Mouse (Mus musculus) kidney, adult 2 months (tissue): Measurements from ENCODE around the gene Slc16a9. TPM values are rescaled to one million over a fixed set of nuclear protein-coding genes. Genes with fewer than 3 reads are reported as not detected.

Experiments used
- DNase-seq: peaks from one replicate; pipeline ENCODE4 v3.0.0; 2021
- H3K27ac ChIP-seq: fragments of 200-500 bp; 2 replicates; pipeline ENCODE4 v1.5.1; 2012; ENCODE audit warnings: low read depth, low read length, control low read depth, inconsistent platforms; ENCODE audit not compliant: insufficient read depth
- H3K27me3 ChIP-seq: fragments of 200-500 bp; replicated peaks from 2 replicates; pipeline ENCODE4 v1.6.1; 2012; ENCODE audit warnings: mild to moderate bottlenecking, moderate library complexity, low read length, inconsistent platforms; ENCODE audit not compliant: control insufficient read depth, insufficient read depth
- H3K36me3 ChIP-seq: fragments of 200-500 bp; 2 replicates; pipeline ENCODE4 v1.6.1; 2012; ENCODE audit warnings: mild to moderate bottlenecking, moderate library complexity, low read length, inconsistent platforms; ENCODE audit not compliant: control insufficient read depth, insufficient read depth
- H3K4me1 ChIP-seq: fragments of 200-500 bp; 2 replicates; pipeline ENCODE4 v1.6.1; 2011; ENCODE audit warnings: low read length; ENCODE audit not compliant: control insufficient read depth, insufficient read depth
- H3K4me3 ChIP-seq: fragments of 200-500 bp; 2 replicates; pipeline ENCODE4 v1.5.1; 2011; ENCODE audit warnings: mild to moderate bottlenecking, low read depth, low read length, control low read depth; ENCODE audit not compliant: insufficient read depth
- CTCF ChIP-seq: fragments of 200-500 bp; conservative IDR thresholded peaks from 2 replicates; pipeline ENCODE4 v1.5.1; 2011; ENCODE audit warnings: low read depth, mild to moderate bottlenecking, control low read depth, low read length, moderate library complexity, mixed read lengths; ENCODE audit not compliant: insufficient read depth, insufficient read length
- POLR2A ChIP-seq: fragments of 200-500 bp; IDR thresholded peaks from one replicate; pipeline ENCODE4 v1.6.1; 2011; ENCODE audit warnings: low read depth, low read length, control low read depth
- WGBS: fragments of 180-500 bp; shearing (Covaris S2); methylation state at CpG from one replicate; pipeline ENCODE4 v1.1.7; 2018; 5-methylcytosine and 5-hydroxymethylcytosine counted together
- polyA plus RNA-seq: library from polyadenylated mRNA; depleted of rRNA; stranded (reverse); fragments of >200 nt; gene quantifications from 2 replicates; pipeline ENCODE4 v1.2.3, GENCODE M21; 2012

The Slc16a9 gene
- polyA plus RNA-seq, 1 experiment = 68.9 TPM

DNA sequence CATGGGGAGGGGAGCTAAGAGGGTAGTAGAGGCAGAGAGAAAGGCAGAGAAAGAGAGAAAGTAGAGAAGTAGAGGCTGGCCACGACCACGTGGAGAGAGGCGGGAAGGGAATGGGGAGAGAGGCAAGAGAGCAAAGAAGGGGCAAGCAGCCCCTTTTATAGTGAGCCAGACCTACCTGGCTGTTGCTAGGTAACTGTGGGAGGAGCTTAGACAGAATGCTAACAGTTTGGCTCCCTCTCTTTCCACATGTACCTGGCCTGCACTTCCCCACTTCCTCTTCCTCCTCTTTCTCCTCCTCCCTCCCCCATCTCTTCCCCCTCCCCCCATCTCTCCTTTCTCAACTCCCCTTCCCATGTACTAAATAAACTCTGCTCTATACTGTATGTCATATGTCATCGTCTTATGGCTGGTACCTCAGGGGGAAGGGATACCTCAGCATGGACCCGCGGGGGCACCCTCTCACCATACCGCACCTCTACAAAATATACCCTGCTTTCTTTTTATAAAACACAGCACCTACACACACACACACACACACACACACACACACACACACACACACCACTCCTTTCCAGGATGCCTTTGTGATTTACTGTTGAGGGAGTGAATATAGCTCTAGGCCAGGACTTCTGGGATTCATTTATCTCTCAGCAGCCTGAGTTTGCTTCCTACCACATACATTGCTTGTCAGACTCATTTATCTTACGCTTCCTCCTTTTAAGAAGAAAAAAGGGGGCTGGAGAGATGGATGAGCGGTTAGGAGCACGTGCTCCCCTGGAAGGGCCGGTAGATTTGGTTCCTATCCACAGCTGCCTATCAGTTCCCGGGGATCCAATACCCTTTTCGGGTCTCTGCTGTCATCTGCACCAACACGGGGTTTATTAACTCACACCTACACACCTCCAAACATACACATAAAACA lies 43.8 kb downstream of the Slc16a9 start:
- Histone ChIP-seq H3K27me3 (no peaks in the 10 kb centered on the region), H3K4me1 (peaks cover 14% of the 10 kb centered on the region; the same call in 1 of the 2 replicates), H3K36me3 (no peaks in the 10 kb centered on the region), H3K27ac (no peak overlapping the region), H3K4me3 (no peak overlapping the region)
- no peak for DNase-seq
- TF ChIP-seq POLR2A (no peak), CTCF (no peak)
- WGBS = 61% methylated on average over 14 of the region's 14 CpGs

GRCm38 (mm10) chr10:70292014-70292413 lies 47.1 kb downstream of the Slc16a9 start:
- H3K4me3 ChIP-seq = no peak overlapping the region
- TF ChIP-seq CTCF (no peak), POLR2A (no peak)
- no peaks in the 10 kb centered on the region for H3K27me3 ChIP-seq
- no peak for DNase-seq
- no peak overlapping the region for H3K27ac ChIP-seq
- 30% methylated on average over 7 of the region's 7 CpGs for WGBS
- no peaks in the 10 kb centered on the region for H3K36me3 ChIP-seq
- H3K4me1 ChIP-seq = peaks cover 11% of the 10 kb centered on the region; the same call in 1 of the 2 replicates

- 47% methylated on average over 8 of the region's 8 CpGs for WGBS
- no peaks in the 10 kb centered on the region for H3K36me3 ChIP-seq
- no peak for DNase-seq
- no peaks in the 10 kb centered on the region; the same call in 1 of the 2 replicates for H3K4me1 ChIP-seq
- no peak overlapping the region for H3K4me3 ChIP-seq
- H3K27ac ChIP-seq = no peak overlapping the region
- H3K27me3 ChIP-seq = no peaks in the 10 kb centered on the region
- no peak for TF ChIP-seq POLR2A
- no peak for TF ChIP-seq CTCF
These were observed 49.2 kb downstream of the Slc16a9 start for GRCm38 (mm10) chr10:70294094-70294493.

DNA sequence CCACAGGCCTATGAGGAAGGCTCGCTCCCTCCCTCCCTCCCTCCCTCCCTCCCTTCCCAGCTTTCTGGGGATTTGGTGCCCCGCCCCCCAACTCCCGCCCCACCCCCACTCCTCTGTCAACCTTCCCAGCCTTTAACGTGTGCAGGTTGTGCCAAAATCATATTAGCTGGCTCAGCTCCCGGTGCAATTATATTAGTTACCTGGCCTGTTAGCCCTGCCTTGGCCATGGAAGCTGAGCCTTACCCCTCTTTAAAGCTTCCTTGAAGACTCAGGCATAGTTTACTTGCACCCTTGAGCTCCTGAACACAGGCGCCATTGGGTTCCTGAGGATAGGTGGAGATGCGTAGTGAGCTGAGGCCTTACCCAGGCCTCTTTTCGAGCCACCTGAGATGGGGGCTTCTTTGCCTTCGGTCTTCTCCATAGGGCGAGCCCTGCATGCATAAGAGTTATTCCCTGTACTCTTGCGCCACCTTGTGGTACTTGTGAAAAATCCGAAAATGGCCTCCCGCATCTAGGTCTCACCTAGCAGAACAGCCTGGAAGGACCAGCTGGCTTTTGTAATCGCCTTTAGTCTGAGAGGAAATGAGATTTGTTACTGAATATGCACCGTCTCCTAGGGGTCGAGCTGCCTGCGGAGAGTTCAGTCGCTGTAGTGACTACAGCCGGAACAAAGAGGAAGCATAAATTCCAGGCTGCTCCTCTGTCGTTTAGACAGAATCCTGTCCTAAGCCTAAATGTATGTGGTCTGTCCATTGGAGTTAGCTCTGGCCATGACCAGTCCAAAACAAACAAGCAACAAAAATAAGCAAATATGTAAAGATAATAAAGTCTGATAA lies 51.8 kb downstream of the Slc16a9 start:
- no peaks in the 10 kb centered on the region; the same call in 1 of the 2 replicates for H3K4me1 ChIP-seq
- 4% methylated on average over 20 of the region's 20 CpGs for WGBS
- TF ChIP-seq CTCF (peak; percentile 89), POLR2A (no peak)
- no peak overlapping the region for H3K4me3 ChIP-seq
- DNase-seq = peak; percentile 84
- no peaks in the 10 kb centered on the region for H3K27me3 ChIP-seq
- H3K36me3 ChIP-seq = no peaks in the 10 kb centered on the region
- no peak overlapping the region for H3K27ac ChIP-seq

GRCm38 (mm10) chr10:70299118-70299517 lies 54.2 kb downstream of the Slc16a9 start:
- Histone ChIP-seq H3K4me3 (no peak overlapping the region), H3K27ac (no peak overlapping the region), H3K36me3 (no peaks in the 10 kb centered on the region), H3K4me1 (no peaks in the 10 kb centered on the region; the same call in 1 of the 2 replicates), H3K27me3 (no peaks in the 10 kb centered on the region)
- peak; percentile 31 for DNase-seq
- TF ChIP-seq POLR2A (no peak), CTCF (no peak)
- WGBS = 71% methylated on average over 2 of the region's 2 CpGs

GRCm38 (mm10) chr10:70299653-70300052 lies 54.8 kb downstream of the Slc16a9 start:
- Histone ChIP-seq H3K27me3 (no peaks in the 10 kb centered on the region), H3K27ac (no peak overlapping the region), H3K4me3 (no peak overlapping the region), H3K4me1 (no peaks in the 10 kb centered on the region; the same call in 1 of the 2 replicates), H3K36me3 (no peaks in the 10 kb centered on the region)
- WGBS = 48% methylated on average over 5 of the region's 5 CpGs
- DNase-seq = no peak
- no peak for TF ChIP-seq POLR2A
- TF ChIP-seq CTCF = no peak
